Mouse (Mus musculus): ENCODE measurements around the gene Abca1. TPM values are rescaled to one million over a fixed set of nuclear protein-coding genes. Genes with fewer than 3 reads are reported as not detected.

The Abca1 gene
- polyA plus RNA-seq, 1 experiment from 2014 or later: 3.6 TPM

DNA sequence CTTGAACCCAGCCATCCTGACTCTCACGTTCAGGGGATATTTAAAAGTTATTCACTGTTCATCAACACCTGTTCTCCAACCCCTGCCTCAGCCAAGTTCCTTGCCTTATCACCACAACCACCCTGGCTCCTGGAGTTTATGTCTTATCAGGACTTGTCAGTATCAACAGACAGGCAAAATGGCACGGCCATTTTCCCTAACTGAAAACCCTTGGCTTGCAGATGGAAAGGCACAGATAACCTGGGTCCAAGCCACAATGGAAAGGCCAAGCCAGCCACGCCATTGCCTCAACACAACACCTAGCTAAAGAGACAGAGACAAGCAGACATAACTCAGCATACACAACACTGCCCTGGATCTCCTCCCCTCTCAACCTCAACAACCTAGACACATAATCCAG, 38.6 kb downstream of the Abca1 start:
- Histone ChIP-seq H3K4me3 (no peak overlapping the region), H3K9me3 (no peaks in the 10 kb centered on the region), H3K4me1 (peaks cover 21% of the 10 kb centered on the region), H3K27me3 (replicated peaks) (no peaks in the 10 kb centered on the region), H3K36me3 (peaks cover under 1% of the 10 kb centered on the region), H3K27ac (replicated peaks) (no peak overlapping the region), H3K4me2 (no peak overlapping the region), H3K9ac (no peak overlapping the region)
- 38% methylated on average over 3 of the region's 3 CpGs for WGBS
- ATAC-seq (ENCODE audit: extremely low read depth, insufficient number of reproducible peaks, low FRiP score, low TSS enrichment): no peak

- no peak for ATAC-seq (ENCODE audit: extremely low read depth, insufficient number of reproducible peaks, low FRiP score, low TSS enrichment)
- WGBS: 75% methylated on average over 10 of the region's 10 CpGs
These were observed 39.5 kb downstream of the Abca1 start for GRCm38 (mm10) chr4:53120038-53120685.

DNA sequence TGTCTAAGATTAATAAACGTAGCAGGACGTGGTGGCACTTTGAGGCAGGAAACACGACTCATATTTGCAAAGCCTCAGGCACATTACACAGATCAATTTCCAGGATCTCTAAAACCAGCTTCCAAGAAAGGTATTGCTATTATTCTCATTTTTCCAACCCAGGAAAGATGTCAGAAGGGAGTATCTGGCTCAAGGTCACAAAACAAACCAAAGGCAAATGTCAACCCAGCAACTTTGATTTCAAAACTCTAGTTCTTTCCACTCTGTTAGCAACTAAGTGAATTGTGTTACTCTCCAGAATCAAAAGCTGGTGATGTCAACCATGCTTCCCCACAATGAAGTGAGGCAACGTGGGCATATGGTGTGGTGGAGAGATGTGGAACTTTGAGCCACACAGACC, 41.1 kb downstream of the Abca1 start:
- H3K27ac ChIP-seq (replicated peaks): no peak overlapping the region
- H3K36me3 ChIP-seq: peaks cover 2% of the 10 kb centered on the region; the same call in 1 of the 2 replicates
- H3K4me3 ChIP-seq: no peak overlapping the region
- H3K9me3 ChIP-seq: no peaks in the 10 kb centered on the region
- ATAC-seq (ENCODE audit: extremely low read depth, insufficient number of reproducible peaks, low FRiP score, low TSS enrichment): no peak
- H3K4me2 ChIP-seq: no peak overlapping the region
- peaks cover 29% of the 10 kb centered on the region for H3K4me1 ChIP-seq
- no peak overlapping the region for H3K9ac ChIP-seq
- WGBS: 68% methylated on average over 4 of the region's 4 CpGs
- H3K27me3 ChIP-seq (replicated peaks): no peaks in the 10 kb centered on the region

More at GRCm38 (mm10) chr4:53120038-53120685, 39.5 kb downstream of the Abca1 start:
- Histone ChIP-seq H3K4me3 (no peak overlapping the region), H3K9ac (no peak overlapping the region), H3K9me3 (no peaks in the 10 kb centered on the region), H3K4me1 (peaks cover 29% of the 10 kb centered on the region), H3K27ac (replicated peaks) (no peak overlapping the region), H3K4me2 (no peak overlapping the region), H3K36me3 (no peaks in the 10 kb centered on the region), H3K27me3 (replicated peaks) (no peaks in the 10 kb centered on the region)

DNA sequence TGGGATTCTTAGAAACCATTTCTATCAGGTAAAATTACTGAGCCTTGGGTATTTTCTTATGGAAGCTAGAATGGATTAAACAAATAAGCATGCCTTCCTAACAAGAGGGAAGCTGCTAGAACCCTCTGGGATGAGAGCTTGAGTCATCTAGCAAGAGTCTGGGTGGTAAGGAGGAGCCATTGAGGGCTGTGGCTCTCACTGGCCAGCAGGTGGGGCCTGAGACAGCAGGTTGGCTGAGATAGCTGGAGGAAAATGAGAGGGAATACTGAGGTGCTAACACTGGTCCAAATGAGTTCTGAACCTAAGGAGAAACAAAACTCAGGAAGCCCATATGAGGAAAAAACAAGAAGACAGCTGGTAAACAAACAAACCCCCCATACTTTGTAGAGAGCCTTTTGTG, 42.1 kb downstream of the Abca1 start:
- ATAC-seq (ENCODE audit: extremely low read depth, insufficient number of reproducible peaks, low FRiP score, low TSS enrichment): no peak
- Histone ChIP-seq H3K4me1 (peaks cover 29% of the 10 kb centered on the region), H3K4me3 (no peak overlapping the region), H3K4me2 (no peak overlapping the region), H3K27me3 (replicated peaks) (no peaks in the 10 kb centered on the region), H3K9ac (no peak overlapping the region), H3K36me3 (peaks cover 11% of the 10 kb centered on the region; the same call in 1 of the 2 replicates), H3K27ac (replicated peaks) (no peak overlapping the region), H3K9me3 (no peaks in the 10 kb centered on the region)

DNA sequence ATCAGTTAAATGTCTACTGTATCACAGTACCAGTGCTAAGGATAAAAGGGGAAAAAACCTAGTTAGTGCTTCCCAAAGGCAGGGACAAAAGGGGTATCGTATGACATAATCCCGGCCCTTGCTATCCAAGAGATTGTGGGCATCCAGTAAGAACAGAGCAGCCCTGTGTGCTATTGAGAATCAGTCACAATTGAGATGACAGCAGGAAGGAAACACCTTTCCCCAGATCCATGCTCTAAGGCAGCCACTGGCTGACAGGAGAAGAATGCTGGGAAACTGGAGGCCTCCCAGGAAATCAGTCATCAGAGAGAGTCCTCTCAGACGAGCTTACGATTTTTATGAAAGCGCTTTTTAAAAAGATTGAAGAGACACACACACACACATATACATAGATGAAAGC, 42.6 kb downstream of the Abca1 start:
- H3K4me2 ChIP-seq: no peak overlapping the region
- H3K4me3 ChIP-seq: no peak overlapping the region
- H3K27me3 ChIP-seq (replicated peaks): no peaks in the 10 kb centered on the region
- H3K36me3 ChIP-seq: peaks cover 11% of the 10 kb centered on the region; the same call in 1 of the 2 replicates
- no peak for ATAC-seq (ENCODE audit: extremely low read depth, insufficient number of reproducible peaks, low FRiP score, low TSS enrichment)
- H3K9me3 ChIP-seq: no peaks in the 10 kb centered on the region
- H3K27ac ChIP-seq (replicated peaks): 0 out of 2 replicates have a peak overlapping the region, but pooled peaks have one; percentile 6
- H3K4me1 ChIP-seq: peaks cover 29% of the 10 kb centered on the region
- WGBS: 49% methylated on average over 5 of the region's 5 CpGs
- no peak overlapping the region for H3K9ac ChIP-seq

GRCm38 (mm10) chr4:53115866-53116265, 43.8 kb downstream of the Abca1 start:
- no peak overlapping the region for H3K4me3 ChIP-seq
- H3K4me2 ChIP-seq: no peak overlapping the region
- no peak overlapping the region for H3K9ac ChIP-seq
- no peak for ATAC-seq (ENCODE audit: extremely low read depth, insufficient number of reproducible peaks, low FRiP score, low TSS enrichment)
- peaks cover 22% of the 10 kb centered on the region for H3K4me1 ChIP-seq
- H3K27ac ChIP-seq (replicated peaks): no peak overlapping the region
- WGBS: 36% methylated on average over 3 of the region's 5 CpGs
- H3K9me3 ChIP-seq: no peaks in the 10 kb centered on the region
- no peaks in the 10 kb centered on the region for H3K27me3 ChIP-seq (replicated peaks)
- H3K36me3 ChIP-seq: peaks cover 11% of the 10 kb centered on the region; the same call in 1 of the 2 replicates

GRCm38 (mm10) chr4:53115410-53115809, 44.3 kb downstream of the Abca1 start:
- no peak overlapping the region for H3K4me2 ChIP-seq
- no peak overlapping the region for H3K9ac ChIP-seq
- H3K27ac ChIP-seq (replicated peaks): no peak overlapping the region
- no peak for ATAC-seq (ENCODE audit: extremely low read depth, insufficient number of reproducible peaks, low FRiP score, low TSS enrichment)
- no peaks in the 10 kb centered on the region for H3K27me3 ChIP-seq (replicated peaks)
- peaks cover 11% of the 10 kb centered on the region; the same call in 1 of the 2 replicates for H3K36me3 ChIP-seq
- H3K4me3 ChIP-seq: no peak overlapping the region
- 48% methylated on average over 4 of the region's 4 CpGs for WGBS
- no peaks in the 10 kb centered on the region for H3K9me3 ChIP-seq
- H3K4me1 ChIP-seq: peaks cover 22% of the 10 kb centered on the region

DNA sequence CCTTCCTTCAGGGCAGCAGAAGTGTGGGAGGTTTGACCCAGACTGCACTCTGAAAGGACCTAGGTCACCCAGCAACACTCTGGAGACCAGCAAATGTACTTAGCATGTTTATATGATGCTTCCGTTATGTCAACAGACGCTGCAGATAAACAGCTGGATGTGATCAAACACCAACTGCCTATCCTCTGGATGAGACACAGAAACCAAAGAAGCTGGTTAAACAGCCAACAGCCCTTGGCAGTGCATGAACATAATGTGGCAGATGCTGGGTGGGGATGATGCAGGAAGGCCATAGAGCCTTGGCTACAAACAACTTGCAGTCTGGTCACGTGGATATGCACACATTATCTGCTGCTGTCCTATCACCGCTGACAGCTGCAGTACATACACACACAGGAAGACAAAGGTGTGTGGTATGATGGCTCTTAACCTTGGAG, 47.8 kb downstream of the Abca1 start:
- no peak overlapping the region for H3K4me2 ChIP-seq
- 61% methylated on average over 4 of the region's 4 CpGs for WGBS
- peaks cover 11% of the 10 kb centered on the region; the same call in 1 of the 2 replicates for H3K36me3 ChIP-seq
- peaks cover 16% of the 10 kb centered on the region for H3K4me1 ChIP-seq
- H3K27ac ChIP-seq (replicated peaks): no peak overlapping the region
- no peaks in the 10 kb centered on the region for H3K27me3 ChIP-seq (replicated peaks)
- ATAC-seq (ENCODE audit: extremely low read depth, insufficient number of reproducible peaks, low FRiP score, low TSS enrichment): no peak
- H3K9me3 ChIP-seq: no peaks in the 10 kb centered on the region
- H3K4me3 ChIP-seq: no peak overlapping the region
- no peak overlapping the region for H3K9ac ChIP-seq

- ATAC-seq (ENCODE audit: extremely low read depth, insufficient number of reproducible peaks, low FRiP score, low TSS enrichment): no peak
- Histone ChIP-seq H3K4me1 (0 out of 2 replicates have a peak, but pooled peaks cover under 1% of the 10 kb centered on the region), H3K27me3 (replicated peaks) (no peaks in the 10 kb centered on the region), H3K9me3 (no peaks in the 10 kb centered on the region), H3K36me3 (peaks cover 11% of the 10 kb centered on the region; the same call in 1 of the 2 replicates), H3K4me2 (no peak overlapping the region), H3K4me3 (no peak overlapping the region), H3K9ac (no peak overlapping the region), H3K27ac (replicated peaks) (no peak overlapping the region)
- WGBS: 27% methylated on average over 5 of the region's 5 CpGs
These were observed 49.3 kb downstream of the Abca1 start for GRCm38 (mm10) chr4:53110356-53110755.

- H3K27ac ChIP-seq (replicated peaks): no peak overlapping the region
- no peaks in the 10 kb centered on the region for H3K4me1 ChIP-seq
- H3K4me3 ChIP-seq: no peak overlapping the region
- no peaks in the 10 kb centered on the region for H3K27me3 ChIP-seq (replicated peaks)
- H3K9me3 ChIP-seq: no peaks in the 10 kb centered on the region
- H3K9ac ChIP-seq: no peak overlapping the region
- 61% methylated on average over 9 of the region's 9 CpGs for WGBS
- H3K36me3 ChIP-seq: peaks cover 11% of the 10 kb centered on the region; the same call in 1 of the 2 replicates
- no peak overlapping the region for H3K4me2 ChIP-seq
- no peak for ATAC-seq (ENCODE audit: extremely low read depth, insufficient number of reproducible peaks, low FRiP score, low TSS enrichment)
These were observed 50.2 kb downstream of the Abca1 start for GRCm38 (mm10) chr4:53109381-53109928.

DNA sequence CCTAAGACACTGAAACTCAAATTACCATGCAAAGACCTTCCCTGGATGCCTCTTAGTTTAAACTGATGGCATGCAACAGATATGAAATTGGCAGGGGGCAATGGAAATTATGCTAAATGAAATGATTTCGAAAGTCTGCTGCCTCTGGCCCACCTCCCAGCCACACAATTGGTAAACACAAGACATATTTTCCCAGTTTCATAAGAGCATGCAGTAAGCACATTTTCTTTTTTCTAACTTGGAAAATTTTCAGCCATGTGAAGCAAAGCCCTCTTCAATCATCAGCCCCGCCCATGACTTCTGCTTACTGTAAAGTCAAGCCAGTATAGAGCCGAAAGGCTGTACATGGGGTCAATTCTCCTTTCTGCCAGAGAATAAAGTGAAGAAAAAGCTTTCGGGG, 51.5 kb downstream of the Abca1 start:
- Histone ChIP-seq H3K27me3 (replicated peaks) (no peaks in the 10 kb centered on the region), H3K4me1 (0 out of 2 replicates have a peak, but pooled peaks cover 3% of the 10 kb centered on the region), H3K9me3 (no peaks in the 10 kb centered on the region), H3K27ac (replicated peaks) (no peak overlapping the region), H3K4me3 (no peak overlapping the region), H3K9ac (no peak overlapping the region), H3K4me2 (no peak overlapping the region), H3K36me3 (peaks cover 4% of the 10 kb centered on the region; the same call in 1 of the 2 replicates)
- 78% methylated on average over 4 of the region's 4 CpGs for WGBS
- no peak for ATAC-seq (ENCODE audit: extremely low read depth, insufficient number of reproducible peaks, low FRiP score, low TSS enrichment)

DNA sequence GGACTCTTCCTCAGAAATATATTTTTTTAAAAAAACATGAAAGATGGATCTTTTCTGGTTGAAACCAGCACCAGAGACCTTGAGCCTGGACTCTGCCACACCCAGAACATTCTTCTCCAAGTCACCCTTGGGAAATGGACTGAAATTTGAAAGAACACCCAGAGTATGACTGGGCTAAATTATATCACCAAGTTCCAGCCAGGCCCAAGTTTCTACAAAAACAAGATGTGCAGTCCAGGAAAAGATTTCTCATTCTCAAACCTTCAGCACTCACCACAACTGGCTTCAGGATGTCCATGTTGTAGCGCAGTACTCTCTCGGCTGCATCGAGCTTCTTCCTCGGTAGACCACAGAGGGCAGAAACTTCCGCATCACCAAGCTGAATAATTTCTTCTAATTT, 53.0 kb downstream of the Abca1 start:
- WGBS: 86% methylated on average over 5 of the region's 5 CpGs
- ATAC-seq (ENCODE audit: extremely low read depth, insufficient number of reproducible peaks, low FRiP score, low TSS enrichment): no peak
- Histone ChIP-seq H3K9me3 (no peaks in the 10 kb centered on the region), H3K27ac (replicated peaks) (no peak overlapping the region), H3K4me3 (no peak overlapping the region), H3K4me1 (peaks cover 10% of the 10 kb centered on the region; the same call in 1 of the 2 replicates), H3K36me3 (no peaks in the 10 kb centered on the region), H3K4me2 (no peak overlapping the region), H3K9ac (no peak overlapping the region), H3K27me3 (replicated peaks) (no peaks in the 10 kb centered on the region)

Measured in heart, embryonic 13.5 days (tissue).